Mouse (Mus musculus) forebrain, embryonic 11.5 days (tissue): ENCODE measurements at regions not wholly inside any gene's neighbourhood (a gene's known extent, or its start where the extent isn't known, plus 50 kb on each side); places are given as distances from the start of the nearest gene placed in this dataset.

Experiments
- ATAC-seq: fragments of 200-750 bp; cut with Nextera tagmentation; replicated peaks from 2 replicates; pipeline ENCODE4 v1.8.0; 2017; ENCODE audit warnings: moderate TSS enrichment; ENCODE audit not compliant: low FRiP score
- DNase-seq: peaks from one replicate; pipeline ENCODE4 v3.0.0-alpha.2; 2017; ENCODE audit warnings: low spot score
- H3K27ac ChIP-seq: fragments of 300-500 bp; sonication (generic); 2 replicates; pipeline ENCODE4 v1.5.1; 2014; ENCODE audit warnings: low read depth, low read length
- H3K27me3 ChIP-seq: fragments of 300-500 bp; sonication (generic); 2 replicates; pipeline ENCODE4 v1.6.1; 2014; ENCODE audit warnings: mild to moderate bottlenecking, low read length, mixed read lengths; ENCODE audit not compliant: control insufficient read depth, insufficient read depth
- H3K36me3 ChIP-seq: fragments of 300-500 bp; sonication (generic); 2 replicates; pipeline ENCODE4 v1.6.1; 2014; ENCODE audit warnings: mild to moderate bottlenecking, low read length, moderate library complexity, mixed read lengths; ENCODE audit not compliant: control insufficient read depth, insufficient read depth
- H3K4me1 ChIP-seq: fragments of 300-500 bp; sonication (generic); replicated peaks from 2 replicates; pipeline ENCODE4 v1.6.1; 2014; ENCODE audit warnings: low read length, mixed read lengths; ENCODE audit not compliant: control insufficient read depth, insufficient read depth
- H3K4me2 ChIP-seq: fragments of 300-500 bp; sonication (generic); 2 replicates; pipeline ENCODE4 v1.6.1; 2014; ENCODE audit warnings: low read depth, mild to moderate bottlenecking, low read length, moderate library complexity, mixed read lengths; ENCODE audit not compliant: severe bottlenecking
- H3K4me3 ChIP-seq: fragments of 300-500 bp; sonication (generic); 2 replicates; pipeline ENCODE4 v1.5.1; 2014; ENCODE audit warnings: low read depth, low read length
- H3K9ac ChIP-seq: fragments of 300-500 bp; sonication (generic); 2 replicates; pipeline ENCODE4 v1.6.1; 2014; ENCODE audit warnings: low read length
- H3K9me3 ChIP-seq: fragments of 300-500 bp; sonication (generic); 2 replicates; pipeline ENCODE4 v1.6.1; 2016; ENCODE audit warnings: low read length, mixed read lengths; ENCODE audit not compliant: control insufficient read depth
- WGBS: fragments of 180-500 bp; shearing (Covaris S2); extraction: QIAGEN DNeasy Blood & Tissue Kit; methylation state at CpG from one replicate; pipeline ENCODE4 v1.1.7; 2014; 5-methylcytosine and 5-hydroxymethylcytosine counted together

DNA sequence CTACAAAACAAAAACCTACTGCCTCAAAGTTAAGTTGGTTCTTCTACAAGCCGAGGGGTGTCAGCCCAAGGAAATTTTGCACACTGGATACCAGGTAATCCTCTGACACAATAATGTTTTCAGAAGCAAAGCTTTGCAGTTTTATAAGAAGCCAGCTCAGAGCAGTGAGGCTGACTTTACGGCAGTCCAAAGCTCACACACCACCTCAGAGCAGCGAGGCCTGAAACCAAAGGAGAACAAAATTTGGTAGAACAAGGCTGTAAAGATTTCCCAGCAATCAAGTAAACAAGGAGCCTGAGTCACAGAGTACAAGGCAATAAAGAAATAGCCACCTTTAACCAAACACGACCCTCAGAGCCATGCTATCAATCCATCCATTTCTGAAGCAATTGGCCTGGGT lies 230.1 kb upstream of the Klf4 start:
- ATAC-seq (no peak), DNase-seq (no peak)
- Histone ChIP-seq H3K27ac (no peak overlapping the region), H3K9ac (no peak overlapping the region), H3K27me3 (no peaks in the 10 kb centered on the region), H3K4me1 (no peaks in the 10 kb centered on the region), H3K4me2 (no peak overlapping the region), H3K9me3 (no peaks in the 10 kb centered on the region), H3K36me3 (no peaks in the 10 kb centered on the region), H3K4me3 (no peak overlapping the region)
- WGBS = 87% methylated on average over 4 of the region's 4 CpGs

DNA sequence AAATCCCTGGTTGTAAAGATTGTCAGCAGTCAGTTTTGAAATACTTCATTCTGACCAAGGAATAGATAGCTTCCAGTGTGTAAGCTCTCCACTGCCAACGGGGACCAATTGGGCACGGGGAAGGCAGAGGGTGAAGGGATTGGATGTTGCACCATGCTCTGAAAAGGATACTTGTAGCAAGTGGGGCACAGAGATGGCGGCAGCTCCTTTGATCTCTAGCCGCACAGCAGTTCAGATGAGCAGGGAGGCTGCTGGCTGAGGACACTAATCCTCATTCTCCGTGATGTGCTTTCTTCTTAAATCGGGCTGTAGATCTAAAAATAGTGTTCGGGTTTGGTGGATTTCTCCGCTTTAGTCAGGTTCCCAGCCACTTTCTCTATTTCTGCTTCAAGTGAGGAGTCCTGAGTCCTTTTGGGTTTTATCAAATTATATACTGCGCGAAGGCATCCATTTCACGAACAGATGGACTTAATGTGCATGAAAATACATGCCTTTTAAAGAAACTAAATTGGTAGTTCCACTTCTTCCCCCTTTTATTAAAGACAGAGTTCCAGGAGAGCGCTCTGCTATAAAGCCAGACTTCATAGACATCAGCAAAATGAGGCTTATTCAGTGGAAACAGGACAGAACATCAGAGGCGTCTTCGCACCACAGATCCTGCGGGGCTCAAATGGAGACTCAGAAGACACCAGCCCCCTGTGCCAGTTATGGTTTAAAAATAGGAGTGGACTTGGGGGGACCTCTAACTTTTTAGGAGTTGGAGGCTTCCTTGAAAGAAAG lies 225.1 kb upstream of the Klf4 start:
- Histone ChIP-seq H3K36me3 (no peaks in the 10 kb centered on the region), H3K4me2 (no peak overlapping the region), H3K9ac (no peak overlapping the region), H3K4me1 (no peaks in the 10 kb centered on the region), H3K9me3 (no peaks in the 10 kb centered on the region), H3K4me3 (no peak overlapping the region), H3K27me3 (no peaks in the 10 kb centered on the region), H3K27ac (no peak overlapping the region)
- DNase-seq (no peak), ATAC-seq (no peak)
- WGBS = 55% methylated on average over 15 of the region's 15 CpGs

DNA sequence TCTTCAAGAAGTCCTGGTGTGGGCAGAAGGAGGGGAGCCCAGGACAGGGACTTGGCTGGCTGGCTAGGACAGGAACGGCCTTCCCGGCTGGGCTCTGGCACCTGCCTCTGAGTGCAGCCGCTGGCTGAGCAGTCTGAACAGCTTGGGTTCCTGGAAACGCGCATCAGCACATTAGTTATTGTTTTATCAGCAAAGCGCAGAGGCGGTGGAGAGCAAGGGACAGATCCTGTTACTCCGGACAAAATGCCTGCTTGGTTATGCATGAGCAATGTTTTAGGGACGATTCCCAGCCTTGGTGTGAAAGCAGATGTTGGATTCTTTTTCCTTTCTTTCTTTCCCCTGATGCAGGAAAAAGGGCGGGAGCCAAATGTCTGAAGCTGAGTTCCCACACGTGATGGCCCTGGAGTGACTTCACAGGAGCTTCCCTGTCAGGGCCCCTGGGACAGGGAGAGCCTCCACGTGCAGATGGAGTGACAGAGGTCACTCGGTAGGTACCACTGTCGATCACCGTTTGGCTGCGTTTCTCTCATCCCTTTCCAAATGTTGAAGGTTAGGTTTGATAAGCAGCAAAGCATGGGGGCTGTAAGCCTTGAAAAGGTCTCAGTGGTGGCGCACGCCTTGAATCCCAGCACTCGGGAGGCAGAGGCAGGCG lies 217.8 kb upstream of the Klf4 start:
- Histone ChIP-seq H3K9ac (no peak overlapping the region), H3K4me1 (no peaks in the 10 kb centered on the region), H3K9me3 (no peaks in the 10 kb centered on the region), H3K27ac (no peak overlapping the region), H3K27me3 (no peaks in the 10 kb centered on the region), H3K36me3 (no peaks in the 10 kb centered on the region), H3K4me2 (no peak overlapping the region), H3K4me3 (no peak overlapping the region)
- DNase-seq (no peak), ATAC-seq (no peak)
- 83% methylated on average over 20 of the region's 20 CpGs for WGBS

DNA sequence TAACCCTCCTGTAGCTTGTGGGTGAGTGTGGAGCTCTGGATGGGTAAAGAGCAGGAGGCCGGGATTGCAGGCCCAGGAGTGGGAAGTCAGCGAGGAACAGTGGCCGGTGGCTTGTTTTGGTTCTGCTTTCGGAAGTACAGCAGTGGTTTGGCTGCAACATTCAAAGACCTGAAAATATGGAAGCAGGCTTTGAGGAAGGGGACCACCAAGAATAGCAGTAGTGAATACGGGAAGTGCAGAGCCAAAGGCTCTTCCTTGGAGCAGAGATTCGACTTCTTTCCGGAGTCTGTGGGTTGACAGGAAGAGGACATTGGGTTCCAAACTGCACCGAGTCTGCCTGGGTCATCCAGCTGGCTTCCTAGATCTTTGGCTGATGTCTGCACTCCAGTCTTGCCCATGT lies 209.1 kb upstream of the Klf4 start:
- Histone ChIP-seq H3K9me3 (no peaks in the 10 kb centered on the region), H3K27ac (no peak overlapping the region), H3K36me3 (no peaks in the 10 kb centered on the region), H3K4me2 (no peak overlapping the region), H3K27me3 (no peaks in the 10 kb centered on the region), H3K4me3 (no peak overlapping the region), H3K4me1 (no peaks in the 10 kb centered on the region), H3K9ac (no peak overlapping the region)
- WGBS = 93% methylated on average over 8 of the region's 8 CpGs
- ATAC-seq = no peak
- DNase-seq = no peak

DNA sequence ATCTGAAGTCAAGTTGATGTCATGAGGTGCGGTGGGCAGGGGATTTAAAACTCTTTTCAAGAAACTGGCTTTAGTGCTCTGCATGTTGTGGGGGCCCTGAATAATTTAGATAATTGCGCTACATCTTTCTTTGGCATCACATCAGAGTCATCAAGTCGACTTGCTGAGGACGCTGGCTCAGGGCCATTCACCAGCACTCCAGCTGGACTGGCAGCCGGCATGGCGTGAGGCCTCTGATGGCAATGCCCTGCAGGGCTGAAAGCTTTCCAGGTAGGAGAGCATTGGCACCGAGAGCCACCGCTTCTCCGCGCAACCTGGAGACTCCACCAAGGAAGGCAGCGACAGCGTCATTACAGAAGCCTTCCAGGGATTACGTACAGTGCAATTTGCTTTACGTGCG lies 207.8 kb upstream of the Klf4 start:
- ATAC-seq (no peak), DNase-seq (no peak)
- no peak overlapping the region for H3K4me3 ChIP-seq
- H3K9ac ChIP-seq = no peak overlapping the region
- no peak overlapping the region for H3K27ac ChIP-seq
- H3K36me3 ChIP-seq = no peaks in the 10 kb centered on the region
- no peaks in the 10 kb centered on the region for H3K27me3 ChIP-seq
- H3K4me2 ChIP-seq = no peak overlapping the region
- no peaks in the 10 kb centered on the region for H3K9me3 ChIP-seq
- no peaks in the 10 kb centered on the region for H3K4me1 ChIP-seq
- WGBS = 94% methylated on average over 15 of the region's 15 CpGs

DNA sequence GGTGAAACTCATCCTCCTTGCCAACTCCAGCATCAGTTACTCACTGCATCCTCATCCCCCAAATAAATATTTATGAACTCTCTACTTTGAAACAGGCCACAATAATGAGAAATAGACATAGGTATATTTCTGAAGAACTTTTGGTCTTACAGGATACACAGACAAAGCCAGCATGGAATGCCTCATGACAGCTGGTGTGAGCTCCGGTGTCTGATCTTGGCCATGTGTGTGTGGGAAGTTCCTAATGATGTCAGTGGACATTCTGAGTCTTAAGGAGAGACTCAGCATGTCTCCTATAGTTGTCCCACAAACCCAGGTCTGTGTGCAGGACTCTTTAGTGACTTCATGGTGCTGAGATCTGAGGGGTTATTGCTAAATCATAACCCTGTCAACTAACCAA lies 206.4 kb upstream of the Klf4 start:
- DNase-seq = no peak
- ATAC-seq = no peak
- Histone ChIP-seq H3K4me3 (no peak overlapping the region), H3K9me3 (no peaks in the 10 kb centered on the region), H3K27me3 (no peaks in the 10 kb centered on the region), H3K36me3 (no peaks in the 10 kb centered on the region), H3K27ac (no peak overlapping the region), H3K4me2 (no peak overlapping the region), H3K9ac (no peak overlapping the region), H3K4me1 (no peaks in the 10 kb centered on the region)
- 89% methylated on average over 1 of the region's 1 CpGs for WGBS

DNA sequence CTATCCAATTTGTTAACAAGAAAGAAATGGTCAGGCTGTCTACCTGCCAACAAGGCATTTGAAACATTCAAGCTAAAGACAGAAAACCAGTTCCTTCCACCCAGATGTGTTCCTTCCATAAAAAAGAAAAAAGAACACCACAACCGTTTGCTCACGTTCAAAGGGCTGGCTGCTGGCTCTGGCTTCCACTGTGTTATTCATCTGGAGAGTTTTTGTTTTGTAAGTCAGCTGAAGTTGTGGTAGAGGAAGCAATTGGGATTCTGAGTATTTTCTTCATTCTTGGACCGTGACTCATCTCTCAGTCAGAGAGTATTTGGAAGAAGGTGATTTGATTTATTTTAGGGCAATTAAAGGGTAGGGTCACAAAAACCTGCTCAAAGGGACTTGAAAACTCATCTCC lies 203.2 kb upstream of the Klf4 start:
- DNase-seq = no peak

DNA sequence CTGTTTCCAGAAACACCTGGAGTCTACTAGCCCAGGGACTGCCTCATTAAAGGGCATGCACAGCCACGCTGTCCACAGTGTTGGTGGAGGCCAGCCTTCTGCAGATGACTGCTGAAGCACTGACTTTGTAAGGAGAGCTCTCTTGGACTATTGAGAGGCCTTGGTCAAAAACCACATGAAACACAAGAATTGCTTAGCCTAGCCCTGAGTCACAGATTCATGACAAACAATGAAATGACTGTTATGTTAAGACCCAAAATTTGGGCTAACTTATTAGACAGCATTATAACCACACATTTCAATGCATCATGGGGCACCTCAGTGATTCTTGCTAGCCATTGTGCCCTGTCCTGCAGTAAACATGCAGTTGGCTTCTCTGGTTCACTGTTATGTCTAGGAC lies 202.1 kb upstream of the Klf4 start:
- no peak for ATAC-seq
- Histone ChIP-seq H3K4me1 (no peaks in the 10 kb centered on the region), H3K9me3 (no peaks in the 10 kb centered on the region), H3K4me2 (no peak overlapping the region), H3K27ac (no peak overlapping the region), H3K27me3 (no peaks in the 10 kb centered on the region), H3K9ac (no peak overlapping the region), H3K4me3 (no peak overlapping the region), H3K36me3 (no peaks in the 10 kb centered on the region)
- WGBS = 81% methylated on average over 1 of the region's 1 CpGs
- DNase-seq = no peak

More for the DNA sequence above, 203.2 kb upstream of the Klf4 start:
- H3K9ac ChIP-seq = no peak overlapping the region
- H3K4me2 ChIP-seq = no peak overlapping the region
- H3K4me3 ChIP-seq = no peak overlapping the region
- H3K9me3 ChIP-seq = no peaks in the 10 kb centered on the region
- H3K27me3 ChIP-seq = no peaks in the 10 kb centered on the region
- H3K4me1 ChIP-seq = no peaks in the 10 kb centered on the region
- H3K36me3 ChIP-seq = no peaks in the 10 kb centered on the region
- no peak for ATAC-seq
- WGBS = 73% methylated on average over 3 of the region's 3 CpGs
- H3K27ac ChIP-seq = no peak overlapping the region

DNA sequence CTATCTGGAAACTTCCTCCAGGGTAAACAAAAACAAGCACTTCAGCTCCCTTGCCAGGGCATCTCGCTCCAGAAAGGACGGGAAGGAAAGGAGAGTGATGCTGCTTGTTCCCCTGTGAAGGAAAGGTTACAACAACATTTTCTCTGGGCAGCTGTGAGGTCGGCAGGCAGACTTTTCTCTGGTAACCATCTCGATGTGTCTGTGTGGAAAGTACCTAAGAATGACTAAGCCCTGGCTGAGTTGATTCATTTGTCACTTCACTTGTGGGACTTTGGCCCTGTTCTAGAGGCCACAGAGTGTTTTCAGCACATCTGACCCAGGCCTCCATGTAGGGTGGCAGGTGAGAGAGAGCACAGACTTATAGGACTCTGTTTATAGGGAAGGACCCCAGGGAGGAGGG lies 201.0 kb upstream of the Klf4 start:
- ATAC-seq (no peak), DNase-seq (no peak)
- Histone ChIP-seq H3K4me2 (no peak overlapping the region), H3K27ac (no peak overlapping the region), H3K4me1 (no peaks in the 10 kb centered on the region), H3K9me3 (no peaks in the 10 kb centered on the region), H3K4me3 (no peak overlapping the region), H3K27me3 (no peaks in the 10 kb centered on the region), H3K36me3 (no peaks in the 10 kb centered on the region), H3K9ac (no peak overlapping the region)
- 73% methylated on average over 4 of the region's 4 CpGs for WGBS
